Mouse (Mus musculus) kidney, postnatal 0 days (tissue): ENCODE measurements at regions not wholly inside any gene's neighbourhood (a gene's known extent, or its start where the extent isn't known, plus 50 kb on each side); places are given as distances from the start of the nearest gene placed in this dataset.

Experiments
- ATAC-seq: fragments of 200-750 bp; cut with Nextera tagmentation; replicated peaks from 2 replicates; pipeline ENCODE4 v1.8.0; 2017; ENCODE audit warnings: low read depth, moderate number of reproducible peaks, moderate TSS enrichment, moderate library complexity; ENCODE audit not compliant: low FRiP score
- DNase-seq: peaks from one replicate; pipeline ENCODE4 v3.0.0-alpha.2; 2016; ENCODE audit warnings: low spot score
- H3K27ac ChIP-seq: fragments of 300-500 bp; sonication (generic); 2 replicates; pipeline ENCODE4 v1.5.1; 2014; ENCODE audit warnings: mild to moderate bottlenecking
- H3K27me3 ChIP-seq: fragments of 300-500 bp; sonication (generic); 2 replicates; pipeline ENCODE4 v1.6.1; 2014; ENCODE audit warnings: low read length, mixed read lengths; ENCODE audit not compliant: insufficient read depth
- H3K36me3 ChIP-seq: fragments of 300-500 bp; sonication (generic); 2 replicates; pipeline ENCODE4 v1.6.1; 2014; ENCODE audit warnings: low read length, mixed read lengths; ENCODE audit not compliant: insufficient read depth
- H3K4me1 ChIP-seq: fragments of 300-500 bp; sonication (generic); replicated peaks from 2 replicates; pipeline ENCODE4 v1.6.1; 2014; ENCODE audit warnings: antibody characterized with exemption, low read length, mixed read lengths; ENCODE audit not compliant: insufficient read depth
- H3K4me2 ChIP-seq: fragments of 300-500 bp; sonication (generic); 2 replicates; pipeline ENCODE4 v1.6.1; 2014; ENCODE audit warnings: mild to moderate bottlenecking, low read length, moderate library complexity, mixed read lengths
- H3K4me3 ChIP-seq: fragments of 300-500 bp; sonication (generic); replicated peaks from 2 replicates; pipeline ENCODE4 v1.5.1; 2014; ENCODE audit warnings: low read depth, low read length
- H3K9ac ChIP-seq: fragments of 300-500 bp; sonication (generic); 2 replicates; pipeline ENCODE4 v1.6.1; 2014; ENCODE audit warnings: low read depth, low read length
- H3K9me3 ChIP-seq: fragments of 300-500 bp; sonication (generic); replicated peaks from 2 replicates; pipeline ENCODE4 v1.6.1; 2016; ENCODE audit warnings: low read length, inconsistent platforms, mixed read lengths
- CTCF ChIP-seq: IDR thresholded peaks from 2 replicates; pipeline ENCODE4 v1.5.1; 2016; ENCODE audit warnings: antibody characterized with exemption, low read depth, mild to moderate bottlenecking, moderate library complexity
- WGBS: fragments of 180-500 bp; shearing (Covaris S2); extraction: QIAGEN DNeasy Blood & Tissue Kit; methylation state at CpG from one replicate; pipeline ENCODE4 v1.1.7; 2014; 5-methylcytosine and 5-hydroxymethylcytosine counted together

DNA sequence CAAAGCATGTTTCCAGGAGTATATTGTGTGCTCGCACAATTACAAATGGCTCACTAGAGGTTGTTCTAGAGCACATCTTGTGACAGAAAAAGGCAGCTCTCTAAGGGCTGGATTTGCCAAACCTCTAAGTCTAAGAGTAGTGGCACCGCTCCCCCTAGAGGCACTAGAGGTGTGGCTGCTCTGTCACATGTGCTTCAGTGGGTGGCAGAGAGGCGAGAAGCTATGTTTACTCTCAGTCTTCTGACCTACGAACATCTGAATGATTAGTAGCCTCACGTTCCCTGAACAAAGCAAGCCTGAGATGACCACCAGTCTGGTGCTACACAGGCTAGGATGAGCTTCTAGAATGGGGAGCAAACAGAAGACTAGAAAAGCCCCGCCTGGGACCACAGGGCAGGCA is 212.6 kb upstream of the Clint1 start:
- no peak overlapping the region for H3K4me2 ChIP-seq
- WGBS = 67% methylated on average over 6 of the region's 6 CpGs
- DNase-seq (no peak), ATAC-seq (no peak)
- no peak for TF ChIP-seq CTCF
- no peak overlapping the region for H3K27ac ChIP-seq
- H3K4me1 ChIP-seq = no peaks in the 10 kb centered on the region
- H3K9me3 ChIP-seq = no peaks in the 10 kb centered on the region
- no peaks in the 10 kb centered on the region for H3K36me3 ChIP-seq
- H3K4me3 ChIP-seq = no peak overlapping the region
- H3K9ac ChIP-seq = no peak overlapping the region
- no peaks in the 10 kb centered on the region for H3K27me3 ChIP-seq

DNA sequence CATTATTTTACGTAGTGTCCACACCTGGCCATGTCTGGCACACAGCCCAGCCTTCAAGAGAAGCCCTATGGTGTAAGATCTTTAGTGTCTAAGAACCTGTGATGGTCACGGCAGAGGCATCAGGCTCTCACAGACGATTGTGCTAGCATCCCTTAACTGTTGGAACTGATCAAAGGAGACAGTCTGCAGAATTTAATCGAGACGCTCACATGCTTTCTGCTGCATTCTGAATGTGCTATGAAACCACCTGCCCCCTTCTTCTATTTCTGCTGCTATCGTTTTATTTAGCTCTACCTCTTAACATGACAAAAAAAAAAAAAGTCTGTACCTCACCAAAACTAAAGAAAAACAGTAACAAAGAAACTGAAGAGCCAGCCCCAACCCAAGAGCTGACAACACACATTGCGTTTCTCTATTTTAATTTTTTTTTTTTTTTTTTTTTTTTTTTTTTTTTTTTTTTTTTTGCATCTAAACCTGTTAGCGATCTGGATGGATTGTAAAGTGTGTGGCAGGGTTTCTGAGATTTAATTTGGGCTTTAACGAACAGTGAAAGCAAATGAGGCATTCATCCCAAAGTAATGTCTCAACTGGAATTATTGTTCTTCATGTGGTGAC is 209.6 kb upstream of the Clint1 start:
- Histone ChIP-seq H3K4me3 (no peak overlapping the region), H3K27me3 (no peaks in the 10 kb centered on the region), H3K27ac (no peak overlapping the region), H3K9ac (no peak overlapping the region), H3K36me3 (no peaks in the 10 kb centered on the region), H3K9me3 (no peaks in the 10 kb centered on the region), H3K4me1 (no peaks in the 10 kb centered on the region), H3K4me2 (no peak overlapping the region)
- DNase-seq = no peak
- no peak for TF ChIP-seq CTCF
- WGBS = 81% methylated on average over 9 of the region's 9 CpGs
- ATAC-seq = no peak

DNA sequence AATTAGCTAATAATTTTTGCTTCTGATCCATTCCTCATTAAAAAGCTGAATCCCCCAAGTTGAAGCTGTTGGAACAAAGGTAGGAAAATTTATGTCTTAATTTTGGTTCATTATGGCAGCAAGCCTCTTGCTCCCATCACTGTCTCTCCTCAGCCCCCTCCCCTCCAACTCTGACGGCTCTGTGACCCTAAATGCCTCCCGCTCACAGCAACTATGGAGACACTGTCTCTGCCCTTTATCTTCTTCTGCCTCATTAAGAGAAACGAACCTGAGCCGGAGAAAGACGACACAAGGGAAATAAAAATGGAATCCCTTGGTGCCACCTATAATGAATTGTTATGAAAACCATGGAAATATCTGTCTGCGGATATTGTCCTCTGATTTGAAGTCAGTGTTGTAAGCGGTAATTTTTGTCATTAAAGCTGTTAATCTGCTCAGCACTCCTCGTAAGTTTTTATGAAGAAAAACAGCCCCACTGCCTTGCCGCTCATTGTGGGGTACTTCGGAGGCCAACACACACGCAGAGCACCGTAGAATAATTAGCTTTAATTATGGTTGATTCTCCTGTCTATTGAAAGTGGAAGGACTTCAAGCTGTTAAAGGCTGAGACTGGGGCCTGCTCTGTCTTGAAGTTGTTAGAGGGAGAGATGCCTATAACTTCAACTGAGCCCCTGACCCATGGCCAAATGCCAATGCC is 208.1 kb upstream of the Clint1 start:
- Histone ChIP-seq H3K27ac (no peak overlapping the region), H3K4me1 (no peaks in the 10 kb centered on the region), H3K9ac (no peak overlapping the region), H3K4me3 (no peak overlapping the region), H3K27me3 (no peaks in the 10 kb centered on the region), H3K36me3 (no peaks in the 10 kb centered on the region), H3K9me3 (no peaks in the 10 kb centered on the region), H3K4me2 (no peak overlapping the region)
- ATAC-seq = no peak
- DNase-seq = no peak
- 59% methylated on average over 12 of the region's 12 CpGs for WGBS
- no peak for TF ChIP-seq CTCF

DNA sequence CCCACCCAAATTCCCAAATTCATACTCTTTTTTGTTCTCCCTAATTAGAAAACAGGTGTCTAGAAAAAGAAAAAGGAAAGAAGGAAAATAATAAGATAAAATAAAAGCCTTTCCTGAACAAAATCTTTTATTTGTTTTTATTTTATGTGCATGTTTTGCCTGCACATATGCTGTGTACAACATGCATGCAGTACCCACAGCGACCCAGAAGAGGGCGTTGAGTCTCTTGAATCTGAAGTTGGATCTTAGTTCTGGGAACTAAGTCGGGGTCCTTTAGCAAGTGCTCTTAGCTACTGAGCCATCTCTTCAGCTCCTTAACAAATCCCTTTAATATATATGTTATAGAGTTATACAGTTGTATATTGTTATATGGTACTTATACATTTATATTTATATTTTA is 206.0 kb upstream of the Clint1 start:
- H3K9ac ChIP-seq = no peak overlapping the region
- TF ChIP-seq CTCF = peak; percentile 8; the same call in 1 of the 2 replicates
- no peak overlapping the region for H3K4me2 ChIP-seq
- ATAC-seq = no peak
- no peak overlapping the region for H3K27ac ChIP-seq
- no peaks in the 10 kb centered on the region for H3K27me3 ChIP-seq
- no peak for DNase-seq
- WGBS = 73% methylated on average over 3 of the region's 3 CpGs
- H3K36me3 ChIP-seq = no peaks in the 10 kb centered on the region
- H3K9me3 ChIP-seq = no peaks in the 10 kb centered on the region
- H3K4me3 ChIP-seq = no peak overlapping the region
- no peaks in the 10 kb centered on the region for H3K4me1 ChIP-seq

DNA sequence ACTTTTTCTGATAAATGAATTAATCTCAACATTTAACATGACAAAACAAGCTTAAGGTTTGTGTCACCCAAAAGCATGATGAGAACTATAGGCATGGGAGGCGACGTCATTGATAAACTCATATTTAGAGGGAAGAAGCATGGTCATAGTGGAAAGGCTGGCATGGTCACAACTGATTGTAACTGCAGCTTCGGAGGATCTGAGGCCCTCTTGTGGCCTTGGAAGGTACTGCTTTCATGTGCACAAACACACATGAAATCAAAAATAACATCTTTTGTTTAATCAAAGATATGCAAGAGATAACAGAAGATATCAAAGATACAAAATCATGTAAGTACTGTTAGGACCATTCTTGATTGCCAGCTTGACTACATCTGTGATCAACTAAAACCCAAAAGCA is 204.0 kb upstream of the Clint1 start:
- whole genome bisulfite sequencing = 74% methylated on average over 3 of the region's 3 CpGs
- no peaks in the 10 kb centered on the region for H3K27me3 ChIP-seq
- no peak overlapping the region for H3K9ac ChIP-seq
- no peaks in the 10 kb centered on the region for H3K9me3 ChIP-seq
- DNase-seq (no peak), ATAC-seq (no peak)
- H3K27ac ChIP-seq = no peak overlapping the region
- H3K4me2 ChIP-seq = no peak overlapping the region
- peak; percentile 62 for TF ChIP-seq CTCF
- no peaks in the 10 kb centered on the region for H3K36me3 ChIP-seq
- no peaks in the 10 kb centered on the region for H3K4me1 ChIP-seq
- no peak overlapping the region for H3K4me3 ChIP-seq

DNA sequence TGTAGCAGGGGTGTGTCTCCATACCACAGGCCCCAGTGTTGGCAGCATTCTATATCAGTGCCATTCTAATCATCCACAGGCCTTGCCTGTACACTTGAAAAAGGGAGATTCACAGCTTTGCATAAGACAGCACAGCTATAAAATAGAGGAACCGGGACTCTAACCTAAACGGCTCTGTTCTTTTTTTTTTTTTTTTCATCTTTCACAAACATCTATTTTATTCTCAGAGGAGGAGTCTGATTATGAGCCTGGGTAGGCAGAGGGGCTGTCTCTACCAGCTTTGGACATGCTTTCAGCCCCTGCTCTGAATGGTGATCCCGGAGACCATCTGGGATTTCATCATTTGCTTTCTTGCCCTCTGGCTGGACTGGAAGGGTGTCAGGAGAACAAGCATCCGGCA is 195.6 kb upstream of the Clint1 start:
- TF ChIP-seq CTCF = no peak
- no peak overlapping the region for H3K4me3 ChIP-seq
- no peak overlapping the region for H3K9ac ChIP-seq
- no peaks in the 10 kb centered on the region for H3K9me3 ChIP-seq
- no peak for DNase-seq
- no peak overlapping the region for H3K4me2 ChIP-seq
- H3K4me1 ChIP-seq = no peaks in the 10 kb centered on the region
- H3K27me3 ChIP-seq = no peaks in the 10 kb centered on the region
- no peak overlapping the region for H3K27ac ChIP-seq
- no peak for ATAC-seq
- WGBS = 85% methylated on average over 4 of the region's 4 CpGs
- H3K36me3 ChIP-seq = no peaks in the 10 kb centered on the region
